Mouse (Mus musculus): ENCODE results near the gene Ndufb11. TPM values are rescaled to one million over a fixed set of nuclear protein-coding genes. Genes with fewer than 3 reads are reported as not detected.
A peak's percentile ranks its signal among the peaks of the same experiment; 100 is the strongest.

Gene Ndufb11
- 251 and 275 TPM in 2 replicates for polyA plus RNA-seq (2015; fragmentation: Nextera tagmentation; extraction: Ambion mirVana)

DNA sequence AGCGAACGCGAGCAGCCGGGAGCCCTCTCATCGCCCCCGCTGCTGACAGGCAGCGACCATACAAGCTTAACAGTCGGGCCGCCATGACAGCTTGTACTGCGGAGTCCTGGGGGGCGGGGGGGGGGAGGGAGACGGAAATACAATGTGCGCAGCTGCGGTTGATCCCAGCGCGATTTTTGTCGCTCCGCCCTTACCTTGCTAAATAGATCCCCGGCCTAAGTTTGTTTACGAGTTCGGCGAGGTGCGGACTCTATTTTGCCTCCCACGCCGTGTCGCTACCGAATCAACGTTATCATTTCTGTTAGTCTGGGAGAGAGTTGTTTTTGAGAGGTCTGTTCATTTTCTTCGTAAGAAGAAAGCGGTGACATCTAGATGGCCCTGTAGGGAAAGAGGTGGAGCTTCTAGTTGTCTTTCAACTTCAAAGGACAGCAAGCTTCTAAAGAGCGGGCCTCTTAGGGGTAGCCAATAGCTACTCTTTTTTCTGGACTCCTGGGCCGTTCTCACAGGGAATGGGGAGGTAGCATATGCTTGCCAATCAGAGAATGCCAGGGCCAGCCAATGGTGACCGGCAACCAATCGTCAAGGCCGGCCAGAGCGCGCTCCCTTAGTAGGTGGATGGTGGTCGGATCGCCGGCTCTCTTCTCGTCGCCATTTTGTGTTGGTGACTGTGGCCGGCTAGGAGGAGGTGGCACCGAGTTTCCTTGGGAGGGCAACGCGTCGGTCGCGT lies at the start of gene Ndufb11, which contains the start of gene Rbm10:
Ndufb11 (minus strand) TSS at position 444 of the 727 bp plus-strand sequence.
Rbm10 (plus strand) TSS at position 328 of the 727 bp plus-strand sequence.
- Histone ChIP-seq H3K4me1 (replicated peaks) (no peaks in the 10 kb centered on the region), H3K36me3 (no peaks in the 10 kb centered on the region), H3K4me2 (replicated peaks) (peak within 1 kb of the TSS; percentile 53), H3K9me3 (no peaks in the 10 kb centered on the region), H3K4me3 (replicated peaks) (peak within 1 kb of the TSS; percentile 54), H3K27me3 (replicated peaks) (no peaks in the 10 kb centered on the region), H3K27ac (peak within 1 kb of the TSS; percentile 82), H3K9ac (peak within 1 kb of the TSS; percentile 67)
- ATAC-seq: peak; percentile 98
- WGBS: 15% methylated on average over 49 of the region's 49 CpGs

GRCm38 (mm10) chrX:20663444-20663790 lies 46.0 kb upstream of the Ndufb11 start:
- Histone ChIP-seq H3K36me3 (0 out of 2 replicates have a peak, but pooled peaks cover 1% of the 10 kb centered on the region), H3K27me3 (replicated peaks) (no peaks in the 10 kb centered on the region), H3K27ac (0 out of 2 replicates have a peak overlapping the region, but pooled peaks have one; percentile 44), H3K4me1 (replicated peaks) (no peaks in the 10 kb centered on the region), H3K9ac (peak overlapping the region; percentile 67), H3K9me3 (no peaks in the 10 kb centered on the region), H3K4me3 (replicated peaks) (peak overlapping the region; percentile 58), H3K4me2 (replicated peaks) (peak overlapping the region; percentile 63)
- 14% methylated on average over 9 of the region's 9 CpGs for WGBS
- no peak for ATAC-seq

GRCm38 (mm10) chrX:20662716-20663443 lies 45.5 kb upstream of the Ndufb11 start:
- Histone ChIP-seq H3K4me3 (replicated peaks) (peak overlapping the region; percentile 58), H3K4me2 (replicated peaks) (peak overlapping the region; percentile 63), H3K9me3 (no peaks in the 10 kb centered on the region), H3K9ac (peak overlapping the region; percentile 67), H3K36me3 (no peaks in the 10 kb centered on the region), H3K27ac (peak overlapping the region; percentile 44; the same call in 1 of the 2 replicates), H3K27me3 (replicated peaks) (no peaks in the 10 kb centered on the region), H3K4me1 (replicated peaks) (no peaks in the 10 kb centered on the region)
- WGBS: 20% methylated on average over 26 of the region's 28 CpGs
- ATAC-seq: peak; percentile 90

- WGBS: 27% methylated on average over 5 of the region's 5 CpGs
- Histone ChIP-seq H3K4me3 (replicated peaks) (no peak overlapping the region), H3K36me3 (no peaks in the 10 kb centered on the region)
Observed at GRCm38 (mm10) chrX:20662317-20662715, 44.9 kb upstream of the Ndufb11 start.

GRCm38 (mm10) chrX:20658891-20659406 lies 41.5 kb upstream of the Ndufb11 start:
- peak; percentile 21; the same call in 1 of the 2 replicates for ATAC-seq
- H3K4me1 ChIP-seq (replicated peaks): no peaks in the 10 kb centered on the region
- 20% methylated on average over 24 of the region's 24 CpGs for WGBS
- no peaks in the 10 kb centered on the region for H3K9me3 ChIP-seq
- H3K27ac ChIP-seq: no peak overlapping the region
- no peaks in the 10 kb centered on the region for H3K27me3 ChIP-seq (replicated peaks)
- H3K36me3 ChIP-seq: no peaks in the 10 kb centered on the region
- H3K9ac ChIP-seq: peak overlapping the region; percentile 50
- peak overlapping the region; percentile 78 for H3K4me2 ChIP-seq (replicated peaks)
- H3K4me3 ChIP-seq (replicated peaks): peak overlapping the region; percentile 49

More at GRCm38 (mm10) chrX:20662317-20662715, 44.9 kb upstream of the Ndufb11 start:
- no peaks in the 10 kb centered on the region for H3K9me3 ChIP-seq
- H3K4me1 ChIP-seq (replicated peaks): no peaks in the 10 kb centered on the region
- no peak overlapping the region for H3K9ac ChIP-seq
- no peak overlapping the region for H3K27ac ChIP-seq
- no peaks in the 10 kb centered on the region for H3K27me3 ChIP-seq (replicated peaks)
- no peak for ATAC-seq
- no peak overlapping the region for H3K4me2 ChIP-seq (replicated peaks)

GRCm38 (mm10) chrX:20658026-20658652 lies 40.7 kb upstream of the Ndufb11 start, which contains the start of gene Uba1:
TSS of gene Uba1 (plus strand) at chrX:20658326.
- H3K9me3 ChIP-seq: no peaks in the 10 kb centered on the region
- H3K27ac ChIP-seq: 0 out of 2 replicates have a peak within 1 kb of the TSS, but pooled peaks have one; percentile 58
- no peaks in the 10 kb centered on the region for H3K36me3 ChIP-seq
- H3K4me2 ChIP-seq (replicated peaks): peak within 1 kb of the TSS; percentile 78
- H3K27me3 ChIP-seq (replicated peaks): no peaks in the 10 kb centered on the region
- peak within 1 kb of the TSS; percentile 50 for H3K9ac ChIP-seq
- H3K4me1 ChIP-seq (replicated peaks): no peaks in the 10 kb centered on the region
- 19% methylated on average over 27 of the region's 27 CpGs for WGBS
- ATAC-seq: peak; percentile 91
- H3K4me3 ChIP-seq (replicated peaks): peak within 1 kb of the TSS; percentile 49

- H3K36me3 ChIP-seq: no peaks in the 10 kb centered on the region
- H3K4me2 ChIP-seq (replicated peaks): peak overlapping the region; percentile 78
- no peaks in the 10 kb centered on the region for H3K27me3 ChIP-seq (replicated peaks)
- no peak overlapping the region for H3K27ac ChIP-seq
- peak overlapping the region; percentile 49 for H3K4me3 ChIP-seq (replicated peaks)
- H3K9ac ChIP-seq: no peak overlapping the region
- no peaks in the 10 kb centered on the region for H3K9me3 ChIP-seq
- ATAC-seq: peak; percentile 27; the same call in 1 of the 2 replicates
- H3K4me1 ChIP-seq (replicated peaks): no peaks in the 10 kb centered on the region
- WGBS: 33% methylated on average over 5 of the region's 5 CpGs
Observed at GRCm38 (mm10) chrX:20657593-20657992, 40.2 kb upstream of the Ndufb11 start.

GRCm38 (mm10) chrX:20644780-20645179 lies 27.4 kb upstream of the Ndufb11 start:
- Histone ChIP-seq H3K36me3 (no peaks in the 10 kb centered on the region; the same call in 1 of the 2 replicates), H3K27me3 (replicated peaks) (no peaks in the 10 kb centered on the region), H3K9me3 (no peaks in the 10 kb centered on the region), H3K4me1 (replicated peaks) (no peaks in the 10 kb centered on the region), H3K4me2 (replicated peaks) (no peak overlapping the region), H3K27ac (no peak overlapping the region), H3K9ac (no peak overlapping the region), H3K4me3 (replicated peaks) (no peak overlapping the region)
- 83% methylated on average over 5 of the region's 5 CpGs for WGBS
- no peak for ATAC-seq

DNA sequence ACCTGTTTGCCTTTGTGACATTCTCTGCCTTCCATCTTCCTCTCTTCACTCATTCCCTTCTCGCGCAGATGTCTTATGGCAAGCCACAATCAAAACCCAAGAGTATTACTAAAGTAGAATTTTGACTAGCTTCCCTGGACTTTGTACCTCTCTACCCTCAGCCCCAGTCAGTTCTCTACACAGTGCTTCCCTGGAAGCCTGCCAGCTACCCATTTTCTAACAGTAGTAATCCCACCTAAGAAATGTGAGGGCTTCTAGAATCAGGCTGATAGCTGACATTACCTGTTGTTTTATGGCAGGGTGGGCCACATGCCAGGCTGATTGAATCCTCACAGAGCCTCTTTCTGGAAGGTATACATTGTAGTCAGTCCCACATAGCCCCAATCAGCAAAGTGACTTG lies 20.7 kb upstream of the Ndufb11 start:
- Histone ChIP-seq H3K4me3 (replicated peaks) (no peak overlapping the region), H3K27ac (no peak overlapping the region), H3K9me3 (no peaks in the 10 kb centered on the region), H3K9ac (no peak overlapping the region), H3K4me2 (replicated peaks) (no peak overlapping the region), H3K36me3 (no peaks in the 10 kb centered on the region; the same call in 1 of the 2 replicates), H3K27me3 (replicated peaks) (no peaks in the 10 kb centered on the region), H3K4me1 (replicated peaks) (no peaks in the 10 kb centered on the region)
- 94% methylated on average over 2 of the region's 2 CpGs for WGBS
- peak; percentile 63 for ATAC-seq

DNA sequence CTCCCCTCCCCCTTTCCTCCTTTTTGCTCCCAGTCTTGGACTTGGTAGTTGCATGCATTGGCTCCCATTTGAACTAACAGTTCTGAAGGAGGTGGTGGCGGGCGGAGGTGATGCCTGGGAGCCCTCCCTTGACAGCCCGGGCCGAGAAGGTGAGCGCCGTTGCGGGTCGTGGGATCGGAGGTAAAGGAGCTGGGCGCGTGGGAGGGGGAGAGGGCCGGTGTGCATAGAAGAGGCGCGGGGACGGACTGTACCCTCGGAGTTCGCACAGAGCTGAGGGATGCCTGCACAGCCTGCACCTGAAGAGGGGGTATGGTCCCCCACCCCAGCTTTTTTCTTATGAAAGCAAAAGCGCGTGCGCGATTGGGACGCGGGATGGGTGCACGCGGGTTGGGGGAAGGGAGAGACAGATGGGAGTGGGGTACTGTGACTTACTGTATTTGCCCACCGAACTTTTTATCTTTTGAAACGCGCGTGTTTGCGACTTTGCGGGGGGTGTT lies 532 bp upstream of the Ndufb11 start:
- H3K4me2 ChIP-seq (replicated peaks): peak overlapping the region; percentile 53
- peak overlapping the region; percentile 82 for H3K27ac ChIP-seq
- peak overlapping the region; percentile 54 for H3K4me3 ChIP-seq (replicated peaks)
- H3K9ac ChIP-seq: peak overlapping the region; percentile 67
- ATAC-seq: peak; percentile 37
- no peaks in the 10 kb centered on the region for H3K36me3 ChIP-seq
- H3K9me3 ChIP-seq: no peaks in the 10 kb centered on the region
- H3K27me3 ChIP-seq (replicated peaks): no peaks in the 10 kb centered on the region
- no peaks in the 10 kb centered on the region for H3K4me1 ChIP-seq (replicated peaks)
- WGBS: 22% methylated on average over 29 of the region's 31 CpGs

DNA sequence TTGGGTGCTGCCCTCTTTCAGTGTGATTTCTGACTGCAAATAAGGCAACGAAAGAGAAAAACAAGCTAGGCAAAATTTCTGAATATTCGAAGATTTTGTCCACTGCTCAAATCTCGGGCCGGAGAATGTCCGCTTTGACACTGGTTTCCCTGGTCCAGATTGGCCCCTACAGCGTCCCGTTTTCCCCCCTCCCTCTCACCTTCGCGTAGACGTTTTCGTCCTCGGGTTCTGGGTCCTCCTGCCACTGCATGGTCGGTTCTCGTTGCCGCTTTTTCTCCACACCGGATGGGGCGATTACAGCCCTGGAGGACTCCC lies 601 bp downstream of the Ndufb11 start:
- H3K4me1 ChIP-seq (replicated peaks): no peaks in the 10 kb centered on the region
- H3K36me3 ChIP-seq: no peaks in the 10 kb centered on the region
- no peaks in the 10 kb centered on the region for H3K27me3 ChIP-seq (replicated peaks)
- peak; percentile 50 for ATAC-seq
- H3K9me3 ChIP-seq: no peaks in the 10 kb centered on the region
- 16% methylated on average over 17 of the region's 17 CpGs for WGBS
- peak overlapping the region; percentile 60 for H3K9ac ChIP-seq
- H3K4me2 ChIP-seq (replicated peaks): peak overlapping the region; percentile 48
- peak overlapping the region; percentile 78 for H3K27ac ChIP-seq
- peak overlapping the region; percentile 54 for H3K4me3 ChIP-seq (replicated peaks)

- Histone ChIP-seq H3K9ac (no peak overlapping the region), H3K36me3 (no peaks in the 10 kb centered on the region), H3K27ac (no peak overlapping the region), H3K9me3 (no peaks in the 10 kb centered on the region), H3K27me3 (replicated peaks) (no peaks in the 10 kb centered on the region), H3K4me3 (replicated peaks) (no peak overlapping the region), H3K4me1 (replicated peaks) (no peaks in the 10 kb centered on the region), H3K4me2 (replicated peaks) (no peak overlapping the region)
- no peak for ATAC-seq
- WGBS: 82% methylated on average over 4 of the region's 4 CpGs
Observed at GRCm38 (mm10) chrX:20608500-20608899, 8.9 kb downstream of the Ndufb11 start.

Data from intestine, embryonic 15.5 days (tissue).